Mouse (Mus musculus) MEL (cell line): ENCODE results near the gene Spx. TPM values are rescaled to one million over a fixed set of nuclear protein-coding genes. Genes with fewer than 3 reads are reported as not detected.

Source experiments
- DNase-seq: peaks from one replicate; pipeline ENCODE4 v3.0.0; 2011; ENCODE audit warnings: low read depth, low spot score
- H3K27ac ChIP-seq: 2 replicates; pipeline ENCODE4 v1.5.1; 2012; ENCODE audit warnings: low read depth, mild to moderate bottlenecking, control low read depth, low read length, moderate library complexity; ENCODE audit not compliant: control insufficient read depth
- H3K27me3 ChIP-seq, 2 experiments: fragments of 150-350 bp in 1 of 2; sonication (generic) in 1 of 2; 2 replicates each; pipeline ENCODE4 v1.6.1; 2012; ENCODE audit warnings: low read length in 2 of 2, mild to moderate bottlenecking in 2 of 2, improper control_type of control experiment in 1 of 2, moderate library complexity in 1 of 2; ENCODE audit not compliant: insufficient read depth in 2 of 2, control insufficient read depth in 1 of 2
- H3K36me3 ChIP-seq, 2 experiments: 2 replicates each; pipeline ENCODE4 v1.6.1; 2012 to 2014; ENCODE audit warnings: low read length in 2 of 2, improper control_type of control experiment in 1 of 2, inconsistent platforms in 1 of 2, mild to moderate bottlenecking in 1 of 2; ENCODE audit not compliant: insufficient read depth in 2 of 2, control insufficient read depth in 1 of 2
- H3K4me1 ChIP-seq, 2 experiments: fragments of 150-350 bp in 1 of 2; sonication (generic) in 1 of 2; 2 replicates each; pipeline ENCODE4 v1.6.1; 2012; ENCODE audit warnings: low read length in 2 of 2, improper control_type of control experiment in 1 of 2, mild to moderate bottlenecking in 1 of 2; ENCODE audit not compliant: insufficient read depth in 2 of 2, control insufficient read depth in 1 of 2
- H3K4me3 ChIP-seq, 2 experiments: fragments of 150-350 bp in 1 of 2; sonication (generic) in 1 of 2; 2 replicates each; pipeline ENCODE4 v1.5.1; 2012; ENCODE audit warnings: low read depth in 2 of 2, low read length in 2 of 2, mild to moderate bottlenecking in 2 of 2, moderate library complexity in 2 of 2, control low read depth in 1 of 2, improper control_type of control experiment in 1 of 2; ENCODE audit not compliant: control insufficient read depth in 1 of 2, insufficient read depth in 1 of 2
- H3K79me2 ChIP-seq: 2 replicates; pipeline ENCODE4 v1.6.1; 2012; ENCODE audit warnings: mild to moderate bottlenecking, low read length, moderate library complexity; ENCODE audit not compliant: control insufficient read depth, poor library complexity, insufficient read depth
- H3K9ac ChIP-seq: 2 replicates; pipeline ENCODE4 v1.6.1; 2012; ENCODE audit warnings: low read depth, mild to moderate bottlenecking, control low read depth, low read length, moderate library complexity; ENCODE audit not compliant: control insufficient read depth, poor library complexity, severe bottlenecking
- H3K9me3 ChIP-seq: fragments of 150-350 bp; sonication (generic); replicated peaks from 2 replicates; pipeline ENCODE4 v1.6.1; 2012; ENCODE audit warnings: mild to moderate bottlenecking, low read length, improper control_type of control experiment, moderate library complexity; ENCODE audit not compliant: insufficient read depth
- E2F4 ChIP-seq: IDR thresholded peaks from 2 replicates; pipeline ENCODE4 v1.6.1; 2011; ENCODE audit warnings: low read depth, low read length, improper control_type of control experiment, borderline replicate concordance
- HCFC1 ChIP-seq: IDR thresholded peaks from 2 replicates; pipeline ENCODE4 v1.6.1; 2012; ENCODE audit warnings: low read depth, mild to moderate bottlenecking, inconsistent platforms, low read length, improper control_type of control experiment, moderate library complexity
- MXI1 ChIP-seq: IDR thresholded peaks from 2 replicates; pipeline ENCODE4 v1.6.1; 2011; ENCODE audit warnings: mild to moderate bottlenecking, low read depth, low read length, improper control_type of control experiment
- MYC ChIP-seq: IDR thresholded peaks from 2 replicates; pipeline ENCODE4 v1.6.1; 2011; ENCODE audit warnings: low read depth, mild to moderate bottlenecking, low read length, improper control_type of control experiment, moderate library complexity
- NRF1 ChIP-seq: IDR thresholded peaks from 2 replicates; pipeline ENCODE4 v1.6.1; 2014; ENCODE audit warnings: low read depth, mild to moderate bottlenecking, inconsistent platforms, low read length, improper control_type of control experiment, moderate library complexity; ENCODE audit not compliant: poor library complexity, insufficient read depth, severe bottlenecking
- POLR2A ChIP-seq, 2 experiments: IDR thresholded peaks; 2 replicates each; pipeline ENCODE4 v1.6.1; 2011 to 2012; ENCODE audit warnings: low read length in 2 of 2, mild to moderate bottlenecking in 2 of 2, control low read depth in 1 of 2, improper control_type of control experiment in 1 of 2, low read depth in 1 of 2, moderate library complexity in 1 of 2; ENCODE audit not compliant: control insufficient read depth in 1 of 2, insufficient read depth in 1 of 2, poor library complexity in 1 of 2
- POLR2AphosphoS5 ChIP-seq: IDR thresholded peaks from 2 replicates; pipeline ENCODE4 v1.6.1; 2012; ENCODE audit warnings: low read depth, borderline replicate concordance, mild to moderate bottlenecking, inconsistent platforms, low read length, moderate library complexity, mixed read lengths
- RAD21 ChIP-seq: IDR thresholded peaks from 2 replicates; pipeline ENCODE4 v1.6.1; 2011; ENCODE audit warnings: mild to moderate bottlenecking, low read depth, low read length, improper control_type of control experiment
- TBP ChIP-seq: IDR thresholded peaks from 2 replicates; pipeline ENCODE4 v1.8.0; 2011; ENCODE audit warnings: low read depth, low read length, improper control_type of control experiment
- TCF12 ChIP-seq: IDR thresholded peaks from 2 replicates; pipeline ENCODE4 v1.6.1; 2014; ENCODE audit warnings: low read depth, mild to moderate bottlenecking, inconsistent platforms, low read length, improper control_type of control experiment, moderate library complexity
- ZKSCAN1 ChIP-seq: IDR thresholded peaks from 2 replicates; pipeline ENCODE4 v1.6.1; 2012; ENCODE audit warnings: low read depth, mild to moderate bottlenecking, inconsistent platforms, low read length, improper control_type of control experiment, moderate library complexity
- polyA plus RNA-seq, 2 experiments: library from polyadenylated mRNA; stranded (reverse) in 1 of 2; unstranded in 1 of 2; fragments of >175 nt in 1 of 2; fragments of >200 nt in 1 of 2; gene quantifications; 2 replicates each; pipeline versions ENCODE4 v1.2.1 to v1.2.4; 2012; ENCODE audit warnings: low replicate concordance in 2 of 2, low read depth in 1 of 2; ENCODE audit not compliant: insufficient read length in 2 of 2, insufficient read depth in 1 of 2, missing spikeins in 1 of 2
- total RNA-seq: library from RNA; depleted of rRNA; stranded (reverse); fragments of 300-350 nt; gene quantifications from 2 replicates; pipeline ENCODE4 v1.2.3, GENCODE M21; 2012; rRNA removed

The Spx gene
- total and polyA plus RNA-seq, 3 experiments: 0.67 to 0.69 TPM; not detected in 1

- Histone ChIP-seq H3K9ac (no peak overlapping the region), H3K4me1 (no peaks in the 10 kb centered on the region), H3K9me3 (no peaks in the 10 kb centered on the region)
These were observed 45.9 kb downstream of the Spx start for GRCm38 (mm10) chr6:142459017-142459678.

GRCm38 (mm10) chr6:142462194-142462593 lies 49.0 kb downstream of the Spx start:
- no peaks in the 10 kb centered on the region for H3K9me3 ChIP-seq
- no peaks in the 10 kb centered on the region for H3K4me1 ChIP-seq
- no peak overlapping the region for H3K4me3 ChIP-seq
- no peak for TF ChIP-seq ZKSCAN1
- no peak for TF ChIP-seq TBP
- TF ChIP-seq NRF1: no peak
- DNase-seq: no peak
- H3K27ac ChIP-seq: no peak overlapping the region
- H3K27me3 ChIP-seq: no peaks in the 10 kb centered on the region
- H3K9ac ChIP-seq: no peak overlapping the region
- H3K79me2 ChIP-seq: no peaks in the 10 kb centered on the region
- H3K36me3 ChIP-seq: no peaks in the 10 kb centered on the region

More at GRCm38 (mm10) chr6:142459017-142459678, 45.9 kb downstream of the Spx start:
- DNase-seq: no peak
- no peaks in the 10 kb centered on the region for H3K79me2 ChIP-seq
- H3K36me3 ChIP-seq: no peaks in the 10 kb centered on the region
- no peaks in the 10 kb centered on the region for H3K27me3 ChIP-seq
- H3K27ac ChIP-seq: no peak overlapping the region
- no peak overlapping the region for H3K4me3 ChIP-seq
- TF ChIP-seq HCFC1 (no peak), POLR2AphosphoS5 (no peak), E2F4 (no peak), RAD21 (no peak), MXI1 (no peak), TBP (no peak), TCF12 (no peak), POLR2A (IDR thresholded peaks at IDR 0.05; ENCODE audit: control insufficient read depth in 1 of 2, insufficient read depth in 1 of 2, low read depth in 1 of 2, low read length in 2 of 2, poor library complexity in 1 of 2) (no peak), MYC (no peak)

Other genes starting within 250 kb of the Spx start
- gene Slco1a6, start 204.9 kb upstream of the Spx start, total RNA-seq: not detected in 2 replicates
- 1 to 10 TPM in 1 of 2 experiments, not detected in 1; 1.4 TPM for gene Slco1a6, start 204.9 kb upstream of the Spx start, polyA plus RNA-seq
- not detected in 2 replicates for gene Iapp, start 115.0 kb upstream of the Spx start, total RNA-seq
- gene Iapp, start 115.0 kb upstream of the Spx start, polyA plus RNA-seq: not detected
- 0.04 TPM in 1 of 2 replicates, not detected in the other for gene Slco1a5, start 90.5 kb upstream of the Spx start, total RNA-seq
- gene Slco1a5, start 90.5 kb upstream of the Spx start, polyA plus RNA-seq: not detected
- 6.7 and 7.5 TPM in 2 replicates for gene Pyroxd1, start 67.8 kb upstream of the Spx start, total RNA-seq
- 1 to 10 TPM in 1 of 2 experiments, not detected in 1; 6.5 TPM for gene Pyroxd1, start 67.8 kb upstream of the Spx start, polyA plus RNA-seq
- gene Recql, start 26.4 kb upstream of the Spx start, total RNA-seq: 39.1 and 39.9 TPM in 2 replicates
- gene Recql, start 26.4 kb upstream of the Spx start, polyA plus RNA-seq: 10 to 100 TPM in 1 of 2 experiments, not detected in 1; 48.4 TPM
- 50.9 and 54.7 TPM in 2 replicates for gene Golt1b, start 26.2 kb upstream of the Spx start, total RNA-seq
- 10 to 100 TPM in 1 of 2 experiments, not detected in 1; 45.3 TPM for gene Golt1b, start 26.2 kb upstream of the Spx start, polyA plus RNA-seq
- not detected in 2 replicates for gene Gys2, start 59.7 kb downstream of the Spx start, total RNA-seq
- not detected for gene Gys2, start 59.7 kb downstream of the Spx start, polyA plus RNA-seq
- gene Ldhb, start 94.5 kb downstream of the Spx start, total RNA-seq: not detected in 2 replicates
- not detected for gene Ldhb, start 94.5 kb downstream of the Spx start, polyA plus RNA-seq
- not detected in 2 replicates for gene Kcnj8, start 158.2 kb downstream of the Spx start, total RNA-seq
- not detected for gene Kcnj8, start 158.2 kb downstream of the Spx start, polyA plus RNA-seq